Mouse (Mus musculus) limb, embryonic 14.5 days (tissue): ENCODE measurements around the gene Zmynd8. TPM values are rescaled to one million over a fixed set of nuclear protein-coding genes. Genes with fewer than 3 reads are reported as not detected.

Experiments used
- ATAC-seq: fragments of 200-750 bp; cut with Nextera tagmentation; 2 replicates; pipeline ENCODE4 v1.8.0; 2017; ENCODE audit warnings: low read depth, moderate number of reproducible peaks, moderate TSS enrichment; ENCODE audit not compliant: low FRiP score
- DNase-seq: peaks from one replicate; pipeline ENCODE4 v3.0.0-alpha.2; 2015; ENCODE audit warnings: low spot score
- H3K27ac ChIP-seq: fragments of 300-500 bp; sonication (generic); replicated peaks from 2 replicates; pipeline ENCODE4 v1.5.1; 2014; ENCODE audit warnings: low read depth, mild to moderate bottlenecking, low read length, moderate library complexity, mixed read lengths
- H3K27me3 ChIP-seq: fragments of 300-500 bp; sonication (generic); 2 replicates; pipeline ENCODE4 v1.6.1; 2014; ENCODE audit warnings: low read length, mixed read lengths; ENCODE audit not compliant: control insufficient read depth, insufficient read depth
- H3K36me3 ChIP-seq: fragments of 300-500 bp; sonication (generic); 2 replicates; pipeline ENCODE4 v1.6.1; 2014; ENCODE audit warnings: mild to moderate bottlenecking, low read length, moderate library complexity, mixed read lengths; ENCODE audit not compliant: control insufficient read depth, insufficient read depth
- H3K4me1 ChIP-seq: fragments of 300-500 bp; sonication (generic); 2 replicates; pipeline ENCODE4 v1.6.1; 2014; ENCODE audit warnings: antibody characterized with exemption, low read length, mixed read lengths; ENCODE audit not compliant: control insufficient read depth, insufficient read depth
- H3K4me2 ChIP-seq: fragments of 300-500 bp; sonication (generic); replicated peaks from 2 replicates; pipeline ENCODE4 v1.6.1; 2014; ENCODE audit warnings: low read depth, mild to moderate bottlenecking, low read length, moderate library complexity; ENCODE audit not compliant: severe bottlenecking
- H3K4me3 ChIP-seq: fragments of 300-500 bp; sonication (generic); replicated peaks from 2 replicates; pipeline ENCODE4 v1.5.1; 2014; ENCODE audit warnings: low read length
- H3K9ac ChIP-seq: fragments of 300-500 bp; sonication (generic); 2 replicates; pipeline ENCODE4 v1.6.1; 2014; ENCODE audit warnings: mild to moderate bottlenecking, low read depth, low read length, moderate library complexity; ENCODE audit not compliant: severe bottlenecking
- H3K9me3 ChIP-seq: fragments of 300-500 bp; sonication (generic); 2 replicates; pipeline ENCODE4 v1.6.1; 2016; ENCODE audit warnings: low read length; ENCODE audit not compliant: control insufficient read depth
- POLR2A ChIP-seq: fragments of 200-500 bp; IDR thresholded peaks from 2 replicates; pipeline ENCODE4 v1.8.0; 2012; ENCODE audit warnings: inconsistent platforms, mild to moderate bottlenecking, moderate library complexity, borderline replicate concordance; ENCODE audit not compliant: insufficient read depth, insufficient read length; ENCODE audit errors: extremely low read depth
- WGBS: fragments of 180-500 bp; shearing (Covaris S2); extraction: QIAGEN DNeasy Blood & Tissue Kit; methylation state at CpG from one replicate; pipeline ENCODE4 v1.1.7; 2014; 5-methylcytosine and 5-hydroxymethylcytosine counted together
- polyA plus RNA-seq, 2 experiments: library from polyadenylated mRNA; depleted of rRNA in 1 of 2; stranded (reverse) in 1 of 2; unstranded in 1 of 2; fragments of >200 nt; fragmentation: Nextera tagmentation in 1 of 2; extraction: Ambion mirVana in 1 of 2; gene quantifications; 2 replicates each; pipeline versions ENCODE4 v1.2.1 to v1.2.3; 2012 to 2014

The Zmynd8 gene
- polyA plus RNA-seq, 2 experiments: 30.2 to 49.5 TPM

DNA sequence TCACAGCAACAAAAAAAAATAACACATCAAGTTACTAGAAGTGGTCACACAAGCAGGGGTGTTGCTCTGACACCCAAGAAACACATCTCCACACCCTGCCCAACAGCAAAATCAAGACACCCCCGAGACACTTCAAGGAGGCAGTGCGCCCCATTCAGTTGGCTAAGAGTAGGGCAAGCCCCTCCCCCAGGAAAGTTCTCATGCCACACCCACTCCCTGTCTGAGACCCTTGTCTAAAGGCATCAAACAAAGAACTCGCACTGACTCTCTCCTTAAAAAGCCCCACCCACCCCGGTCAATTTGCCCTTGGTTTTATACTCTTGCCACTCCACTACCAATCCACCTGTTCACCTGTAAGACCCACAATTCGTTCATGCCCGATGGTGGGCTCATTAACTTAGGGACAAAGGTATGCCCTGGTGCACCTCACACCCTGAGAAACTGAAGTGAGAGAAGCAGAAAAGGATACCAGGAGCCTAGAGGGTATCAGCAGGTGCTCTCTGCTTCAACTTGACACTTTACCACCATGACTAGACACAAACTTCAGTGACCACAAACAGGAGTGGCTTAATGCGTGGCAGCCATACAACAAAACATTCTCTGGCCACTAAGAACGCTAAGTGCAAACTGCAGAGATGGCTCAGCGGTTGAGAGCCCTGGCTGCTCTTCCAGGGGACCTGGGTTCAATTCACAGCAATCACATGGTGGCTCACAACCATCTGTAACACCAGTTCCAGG, 45.8 kb downstream of the Zmynd8 start:
- Histone ChIP-seq H3K36me3 (peaks cover 36% of the 10 kb centered on the region), H3K4me3 (no peak overlapping the region), H3K27me3 (no peaks in the 10 kb centered on the region), H3K4me2 (no peak overlapping the region), H3K27ac (0 out of 2 replicates have a peak overlapping the region, but pooled peaks have one; percentile 55), H3K4me1 (peaks cover 55% of the 10 kb centered on the region), H3K9ac (no peak overlapping the region), H3K9me3 (no peaks in the 10 kb centered on the region)
- no peak for TF ChIP-seq POLR2A
- DNase-seq (no peak), ATAC-seq (no peak)
- WGBS: 90% methylated on average over 9 of the region's 9 CpGs

DNA sequence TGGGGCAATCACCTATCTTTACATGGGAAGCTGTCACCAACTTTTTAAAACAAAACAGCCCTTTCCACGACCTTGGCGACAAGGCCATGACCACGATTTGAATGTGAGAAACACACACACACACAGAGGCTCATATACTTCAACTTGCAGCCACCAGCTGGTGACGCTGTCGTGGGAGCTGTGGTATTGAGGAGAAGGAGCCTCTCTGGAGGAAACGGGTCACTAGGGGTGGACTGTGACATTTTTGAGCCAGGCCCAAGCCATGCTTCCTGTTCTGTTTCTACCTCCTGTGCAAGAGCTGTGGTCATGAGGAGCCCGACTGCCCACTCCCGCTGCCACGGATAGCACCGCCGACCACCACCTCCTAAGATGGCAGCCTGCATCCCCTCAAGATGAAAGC, 46.4 kb downstream of the Zmynd8 start:
- DNase-seq (no peak), ATAC-seq (no peak)
- Histone ChIP-seq H3K4me3 (no peak overlapping the region), H3K9ac (no peak overlapping the region), H3K36me3 (peaks cover 36% of the 10 kb centered on the region), H3K27ac (peak overlapping the region; percentile 55; the same call in 1 of the 2 replicates), H3K27me3 (no peaks in the 10 kb centered on the region), H3K9me3 (no peaks in the 10 kb centered on the region), H3K4me2 (no peak overlapping the region), H3K4me1 (peaks cover 49% of the 10 kb centered on the region)
- no peak for TF ChIP-seq POLR2A
- 88% methylated on average over 11 of the region's 11 CpGs for WGBS

DNA sequence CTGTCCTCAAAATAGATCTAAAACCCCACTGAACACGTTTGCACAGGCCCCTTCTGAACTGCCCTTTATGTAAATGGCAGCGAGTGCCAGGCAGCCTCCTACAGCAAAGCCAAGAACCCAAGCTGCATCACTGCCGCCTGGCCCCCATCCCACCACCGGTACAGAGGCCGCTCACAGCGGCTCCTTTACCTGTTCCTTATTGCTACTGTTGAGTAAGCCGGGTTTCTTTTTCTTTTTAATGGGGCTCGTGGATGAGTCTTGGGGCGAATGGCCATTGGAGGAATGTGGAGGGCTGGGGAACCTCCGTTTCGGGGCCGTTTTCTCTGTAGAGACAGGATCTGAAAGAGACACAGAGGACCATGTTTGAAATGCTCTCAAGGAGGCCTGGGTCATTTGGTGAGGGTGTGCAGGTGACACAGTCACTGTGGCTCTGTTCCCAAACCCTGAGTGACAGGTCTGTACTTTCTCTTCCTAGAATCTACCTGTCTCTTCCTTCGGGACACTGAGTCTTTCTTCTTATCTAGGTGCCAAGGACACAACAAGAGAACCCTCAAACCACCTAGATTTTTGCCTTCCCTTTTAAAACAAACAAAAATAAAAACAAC, 46.9 kb downstream of the Zmynd8 start:
- Histone ChIP-seq H3K4me3 (no peak overlapping the region), H3K4me2 (no peak overlapping the region), H3K27me3 (no peaks in the 10 kb centered on the region), H3K9ac (no peak overlapping the region), H3K36me3 (peaks cover 38% of the 10 kb centered on the region), H3K27ac (peak overlapping the region; percentile 61), H3K4me1 (peaks cover 44% of the 10 kb centered on the region), H3K9me3 (no peaks in the 10 kb centered on the region)
- ATAC-seq (no peak), DNase-seq (no peak)
- TF ChIP-seq POLR2A: no peak
- 73% methylated on average over 13 of the region's 13 CpGs for WGBS

DNA sequence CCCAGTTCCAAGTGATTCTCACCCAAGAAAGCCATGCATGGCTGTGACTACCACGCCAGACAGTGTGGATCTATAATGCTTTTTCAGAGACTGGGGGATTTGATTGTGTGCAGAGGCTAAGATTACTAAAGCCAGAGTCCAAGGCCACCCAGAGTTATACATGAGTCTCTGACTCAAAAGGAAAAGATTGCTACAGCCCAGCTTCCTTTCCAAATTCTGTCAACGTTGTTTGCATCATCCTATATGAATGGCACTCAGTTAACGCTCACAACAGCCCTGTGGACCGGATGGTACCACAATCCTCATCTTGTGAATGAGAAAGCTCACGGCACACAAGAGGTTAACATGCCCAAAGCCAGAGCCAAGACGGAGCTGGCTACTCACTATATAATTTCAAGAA, 48.0 kb downstream of the Zmynd8 start:
- no peak for DNase-seq
- no peak for TF ChIP-seq POLR2A
- no peaks in the 10 kb centered on the region for H3K27me3 ChIP-seq
- 0 out of 2 replicates have a peak overlapping the region, but pooled peaks have one; percentile 17 for H3K4me2 ChIP-seq
- peak overlapping the region; percentile 61 for H3K27ac ChIP-seq
- H3K4me1 ChIP-seq: peaks cover 34% of the 10 kb centered on the region
- peaks cover 48% of the 10 kb centered on the region for H3K36me3 ChIP-seq
- no peak overlapping the region for H3K9ac ChIP-seq
- WGBS: 70% methylated on average over 6 of the region's 6 CpGs
- no peaks in the 10 kb centered on the region for H3K9me3 ChIP-seq
- H3K4me3 ChIP-seq: no peak overlapping the region
- no peak for ATAC-seq

DNA sequence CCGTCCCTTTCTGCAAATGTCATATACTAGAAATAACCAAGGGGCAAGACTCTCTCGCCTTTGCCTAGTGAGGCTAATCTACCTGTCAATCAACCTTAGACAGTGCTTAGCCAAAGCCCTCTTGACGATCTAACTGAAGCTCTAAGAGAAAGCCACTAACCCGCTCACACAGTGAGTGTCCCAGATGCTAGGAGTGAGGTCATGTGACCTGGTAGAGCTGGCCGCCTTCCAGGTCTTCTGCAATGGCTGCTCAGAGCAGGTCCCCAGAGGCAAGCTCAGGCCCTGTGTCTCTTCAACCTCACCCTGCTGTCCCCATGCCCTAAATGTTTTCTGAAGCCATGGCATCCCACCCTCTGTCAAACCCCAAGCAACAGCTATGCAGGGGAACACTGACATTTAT, 49.7 kb downstream of the Zmynd8 start:
- no peak overlapping the region for H3K4me3 ChIP-seq
- no peak overlapping the region for H3K27ac ChIP-seq
- H3K36me3 ChIP-seq: peaks cover 61% of the 10 kb centered on the region
- no peak overlapping the region for H3K4me2 ChIP-seq
- TF ChIP-seq POLR2A: no peak
- no peak for ATAC-seq
- H3K9me3 ChIP-seq: no peaks in the 10 kb centered on the region
- 63% methylated on average over 5 of the region's 5 CpGs for WGBS
- H3K4me1 ChIP-seq: peaks cover 26% of the 10 kb centered on the region
- no peak for DNase-seq
- H3K9ac ChIP-seq: no peak overlapping the region
- no peaks in the 10 kb centered on the region for H3K27me3 ChIP-seq
